In genomic region chr9:89230897-89231497, GRCm38 (mm10) we compare ENCODE assay signal across 12 mouse cellular contexts. TPM values are rescaled to one million over a fixed set of nuclear protein-coding genes. Genes with fewer than 3 reads are reported as not detected.
DNase-seq lines count a peak whose midpoint lies in the region; ATAC-seq lines count a peak whose summit lies in the region.
"Not testable (repeated sequence)": the region's sequence is repeated elsewhere in the genome, so short reads cannot be mapped to it uniquely, and the experiment has no call there.
"Had no signal": no experiment of that assay in that cellular context is flagged by ENCODE, and none has a peak within 500 bp of the region (broad histone marks: within the 10 kb centered on the region; RNA-seq: fewer than 3 reads in every experiment).

No protein-coding gene starts in this region.

- peak; percentile 17 for DNase-seq in adrenal gland, postnatal 25 days
- DNase-seq in heart, postnatal 10 days: peak; percentile 45 to 66
- DNase-seq in left cerebral cortex, adult 18-20 months (ENCODE audit: low spot score in 2 of 2): peak; percentile 56 to 60
- peak; percentile 33 for DNase-seq in ovary, postnatal 36 days (ENCODE audit: low spot score)
- DNase-seq in urinary bladder, postnatal 14 days (ENCODE audit: low spot score): peak; percentile 53

- H3K27ac ChIP-seq in forebrain, embryonic 15.5 days (replicated peaks); kidney, embryonic 15.5 days: not testable (repeated sequence)

- H3K9me3 ChIP-seq in forebrain, embryonic 15.5 days; kidney, embryonic 15.5 days (replicated peaks): not testable (repeated sequence)

- intact Hi-C loops in heart, postnatal 10 days (cut with DNase I): not testable (repeated sequence)

- not testable (repeated sequence) for H3K4me2 ChIP-seq in forebrain, embryonic 15.5 days (replicated peaks); kidney, embryonic 15.5 days

- H3K9ac ChIP-seq in forebrain, embryonic 15.5 days (replicated peaks); kidney, embryonic 15.5 days: not testable (repeated sequence)

- H3K4me3 ChIP-seq in forebrain, embryonic 15.5 days; kidney, embryonic 15.5 days (replicated peaks): not testable (repeated sequence)

- WGBS in forebrain, embryonic 15.5 days: 82% methylated on average over 2 of the region's 2 CpGs
- 61% methylated on average over 2 of the region's 2 CpGs for WGBS in kidney, embryonic 15.5 days

- not testable (repeated sequence) for H3K36me3 ChIP-seq in forebrain, embryonic 15.5 days; kidney, embryonic 15.5 days

- H3K4me1 ChIP-seq in forebrain, embryonic 15.5 days; kidney, embryonic 15.5 days: not testable (repeated sequence)

- ATAC-seq in forebrain, embryonic 15.5 days (replicated peaks): peak; percentile 77
- ATAC-seq in kidney, embryonic 15.5 days (replicated peaks; ENCODE audit: low FRiP score): 0 out of 2 replicates have a peak, but pooled peaks have one; percentile 62
- peak; percentile 65 for ATAC-seq in megakaryocyte, adult 5-6 weeks (ENCODE audit: poor library complexity, severe bottlenecking)

- H3K27me3 ChIP-seq in forebrain, embryonic 15.5 days; kidney, embryonic 15.5 days: not testable (repeated sequence)

RNA-seq across cellular contexts. Expression of gene Mthfs, which starts 20.5 kb away (rescaled TPM):
- 42.2 and 49.4 TPM in 2 replicates for total RNA-seq in adrenal gland, postnatal 25 days (2021)
- polyA plus RNA-seq in forebrain, embryonic 15.5 days (2015; fragmentation: Nextera tagmentation; extraction: Ambion mirVana): 10.9 and 11.6 TPM in 2 replicates
- total RNA-seq in heart, postnatal 10 days (2021): 10 to 100 TPM; 17.6 TPM
- 30.3 and 31.5 TPM in 2 replicates for polyA plus RNA-seq in kidney, embryonic 15.5 days (2015; fragmentation: Nextera tagmentation; extraction: Ambion mirVana)
- 10 to 100 TPM; 26.5 to 36.3 TPM for total RNA-seq in left cerebral cortex, adult 18-20 months (2021)
- 38.1 and 42.4 TPM in 2 replicates for total RNA-seq in megakaryocyte, adult 5-6 weeks (2015)
- 19.1 and 23.7 TPM in 2 replicates for total RNA-seq in megakaryocyte, adult 5-6 weeks (2017)

RNA-seq across cellular contexts. Expression of gene Gm29094, which starts 31.8 kb away (rescaled TPM):
- total RNA-seq in adrenal gland, postnatal 25 days (2021): 2.5 TPM in 1 of 2 replicates, not detected in the other
- polyA plus RNA-seq in forebrain, embryonic 15.5 days (2015; fragmentation: Nextera tagmentation; extraction: Ambion mirVana): 0.36 and 0.65 TPM in 2 replicates
- not detected for total RNA-seq in heart, postnatal 10 days (2021)
- 0.93 TPM in 1 of 2 replicates, not detected in the other for polyA plus RNA-seq in kidney, embryonic 15.5 days (2015; fragmentation: Nextera tagmentation; extraction: Ambion mirVana)
- not detected for total RNA-seq in left cerebral cortex, adult 18-20 months (2021)
- 2.2 TPM in 1 of 2 replicates, not detected in the other for total RNA-seq in megakaryocyte, adult 5-6 weeks (2015)
- 3.3 TPM in 1 of 2 replicates, not detected in the other for total RNA-seq in megakaryocyte, adult 5-6 weeks (2017)
- total RNA-seq: adrenal gland, adult 18-20 months; MEL had no signal
- polyA plus RNA-seq: gonadal fat pad, adult 2 months; limb, embryonic 11.5 days had no signal

RNA-seq across cellular contexts. Expression of gene Bcl2a1b, which starts 32.0 kb away (rescaled TPM):
- 0.97 TPM in 1 of 2 replicates, not detected in the other for total RNA-seq in adrenal gland, postnatal 25 days (2021)
- 0.47 and 1.3 TPM in 2 replicates for polyA plus RNA-seq in forebrain, embryonic 15.5 days (2015; fragmentation: Nextera tagmentation; extraction: Ambion mirVana)
- under 1 TPM; 0.45 to 0.91 TPM for total RNA-seq in heart, postnatal 10 days (2021)
- polyA plus RNA-seq in kidney, embryonic 15.5 days (2015; fragmentation: Nextera tagmentation; extraction: Ambion mirVana): 0.83 and 1.9 TPM in 2 replicates
- total RNA-seq in left cerebral cortex, adult 18-20 months (2021): 1 to 10 TPM; 1.3 to 2.0 TPM
- 5.4 TPM in 2 replicates for total RNA-seq in megakaryocyte, adult 5-6 weeks (2015)
- total RNA-seq in megakaryocyte, adult 5-6 weeks (2017): 7.6 and 9.9 TPM in 2 replicates
- total RNA-seq: MEL had no signal
